Mouse (Mus musculus) lung, adult 2 months (tissue): ENCODE measurements around the gene Topaz1.

Experiments used
- CTCF ChIP-seq: fragments of 200-500 bp; IDR thresholded peaks from 2 replicates; pipeline ENCODE4 v1.5.1; 2011; ENCODE audit warnings: mild to moderate bottlenecking, low read length, control low read depth; ENCODE audit not compliant: insufficient read depth
- POLR2A ChIP-seq: fragments of 200-500 bp; IDR thresholded peaks from 2 replicates; pipeline ENCODE4 v1.6.1; 2011; ENCODE audit warnings: low read depth, mild to moderate bottlenecking, control low read depth, low read length, borderline replicate concordance; ENCODE audit errors: extremely low read depth

- TF ChIP-seq POLR2A (no peak), CTCF (no peak)
These were observed 10.5 kb downstream of the Topaz1 start for GRCm38 (mm10) chr9:122757614-122758013.
